Mouse (Mus musculus) heart, embryonic 12.5 days (tissue): ENCODE measurements at regions not wholly inside any gene's neighbourhood (a gene's known extent, or its start where the extent isn't known, plus 50 kb on each side); places are given as distances from the start of the nearest gene placed in this dataset.

Experiments used
- ATAC-seq: fragments of 200-750 bp; cut with Nextera tagmentation; 2 replicates; pipeline ENCODE4 v1.8.0; 2017; ENCODE audit warnings: moderate TSS enrichment, moderate library complexity; ENCODE audit not compliant: insufficient number of reproducible peaks, low FRiP score
- H3K27ac ChIP-seq: fragments of 300-500 bp; sonication (generic); 2 replicates; pipeline ENCODE4 v1.5.1; 2016; ENCODE audit warnings: mild to moderate bottlenecking, moderate library complexity; ENCODE audit not compliant: poor library complexity, severe bottlenecking
- H3K27me3 ChIP-seq: fragments of 300-500 bp; sonication (generic); replicated peaks from 2 replicates; pipeline ENCODE4 v1.6.1; 2016; ENCODE audit warnings: mild to moderate bottlenecking, moderate library complexity
- H3K36me3 ChIP-seq: fragments of 300-500 bp; sonication (generic); 2 replicates; pipeline ENCODE4 v1.6.1; 2016; ENCODE audit warnings: mild to moderate bottlenecking, moderate library complexity
- H3K4me1 ChIP-seq: fragments of 300-500 bp; sonication (generic); replicated peaks from 2 replicates; pipeline ENCODE4 v1.6.1; 2016; ENCODE audit warnings: mild to moderate bottlenecking
- H3K4me2 ChIP-seq: fragments of 300-500 bp; sonication (generic); 2 replicates; pipeline ENCODE4 v1.6.1; 2016; ENCODE audit warnings: mild to moderate bottlenecking, moderate library complexity
- H3K4me3 ChIP-seq: fragments of 300-500 bp; sonication (generic); 2 replicates; pipeline ENCODE4 v1.5.1; 2016; ENCODE audit warnings: mild to moderate bottlenecking
- H3K9ac ChIP-seq: fragments of 300-500 bp; sonication (generic); 2 replicates; pipeline ENCODE4 v1.6.1; 2016; ENCODE audit warnings: mild to moderate bottlenecking, moderate library complexity
- H3K9me3 ChIP-seq: fragments of 300-500 bp; sonication (generic); replicated peaks from 2 replicates; pipeline ENCODE4 v1.6.1; 2016; ENCODE audit warnings: mild to moderate bottlenecking, moderate library complexity
- WGBS: fragments of 180-500 bp; shearing (Covaris S2); methylation state at CpG from one replicate; pipeline ENCODE4 v1.1.7; 2016; 5-methylcytosine and 5-hydroxymethylcytosine counted together

DNA sequence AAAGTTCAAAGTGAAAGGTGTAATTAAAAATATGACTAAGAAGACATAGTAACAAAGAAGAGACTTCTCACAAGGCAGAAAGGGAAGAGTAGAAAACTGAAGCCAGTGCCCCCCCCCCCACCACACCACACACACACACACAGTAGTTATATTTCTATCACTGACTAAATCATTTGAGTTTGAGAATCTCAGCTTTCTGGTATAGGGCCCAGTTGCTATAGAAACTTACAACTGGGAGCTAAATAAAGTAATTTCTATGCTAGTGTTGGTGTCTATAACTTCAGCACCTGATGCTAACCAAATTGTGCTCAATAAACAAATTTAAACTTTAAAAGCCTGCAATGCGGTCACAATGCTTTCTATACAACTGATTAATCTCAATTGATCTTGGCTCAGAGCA, 153.4 kb upstream of the Speer2 start:
- no peaks in the 10 kb centered on the region for H3K36me3 ChIP-seq
- H3K9me3 ChIP-seq: no peaks in the 10 kb centered on the region
- 90% methylated on average over 1 of the region's 1 CpGs for WGBS
- no peak overlapping the region for H3K9ac ChIP-seq
- no peak overlapping the region for H3K4me2 ChIP-seq
- no peaks in the 10 kb centered on the region for H3K27me3 ChIP-seq
- no peak overlapping the region for H3K27ac ChIP-seq
- H3K4me1 ChIP-seq: no peaks in the 10 kb centered on the region
- no peak for ATAC-seq
- no peak overlapping the region for H3K4me3 ChIP-seq

DNA sequence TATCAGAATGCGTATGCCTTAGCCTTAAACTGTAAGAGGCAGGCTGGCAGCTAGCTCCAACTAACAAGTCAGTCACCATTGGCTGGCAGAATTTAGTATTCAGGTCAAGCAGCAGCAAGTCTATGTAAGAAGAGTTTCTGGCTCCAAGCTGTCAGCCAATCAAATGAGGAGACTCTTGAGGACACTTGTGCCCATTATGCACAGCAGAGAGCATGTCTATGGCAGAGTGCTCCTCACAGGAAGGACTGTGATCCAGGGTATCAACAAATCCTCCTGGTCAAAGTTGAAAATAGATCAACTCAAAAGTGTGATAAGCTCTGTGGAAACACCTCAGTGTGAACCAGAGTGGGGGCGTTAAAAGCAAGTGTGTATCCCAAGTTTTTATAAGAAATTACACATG, 156.0 kb upstream of the Speer2 start:
- Histone ChIP-seq H3K36me3 (no peaks in the 10 kb centered on the region), H3K27me3 (no peaks in the 10 kb centered on the region), H3K27ac (no peak overlapping the region), H3K4me1 (no peaks in the 10 kb centered on the region), H3K9me3 (no peaks in the 10 kb centered on the region), H3K4me3 (no peak overlapping the region), H3K9ac (no peak overlapping the region), H3K4me2 (no peak overlapping the region)
- no peak for ATAC-seq
- WGBS: 86% methylated on average over 2 of the region's 2 CpGs

DNA sequence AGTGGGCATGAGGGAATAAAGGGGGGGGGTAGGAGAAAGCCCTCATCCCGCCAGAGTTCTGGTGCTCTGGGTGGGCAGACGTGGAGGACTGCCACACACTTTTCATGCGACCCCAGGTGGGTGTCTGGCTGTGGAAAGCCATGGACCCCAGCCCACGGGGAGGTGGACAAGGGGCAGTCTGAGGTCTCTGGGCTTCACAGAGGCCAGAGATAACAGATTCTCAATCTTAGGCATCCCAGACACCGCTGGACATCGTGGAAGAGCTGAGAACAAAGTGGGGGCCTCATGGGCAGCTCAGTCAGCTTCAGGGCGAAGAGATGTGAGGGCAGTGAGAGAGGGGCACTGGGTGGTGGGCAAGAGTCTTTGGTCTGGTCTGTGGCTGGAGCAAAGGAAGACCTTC, 157.9 kb upstream of the Speer2 start:
- Histone ChIP-seq H3K27me3 (no peaks in the 10 kb centered on the region), H3K4me1 (no peaks in the 10 kb centered on the region), H3K27ac (no peak overlapping the region), H3K36me3 (no peaks in the 10 kb centered on the region), H3K9ac (no peak overlapping the region), H3K9me3 (no peaks in the 10 kb centered on the region), H3K4me3 (no peak overlapping the region), H3K4me2 (no peak overlapping the region)
- no peak for ATAC-seq
- WGBS: 77% methylated on average over 7 of the region's 7 CpGs

DNA sequence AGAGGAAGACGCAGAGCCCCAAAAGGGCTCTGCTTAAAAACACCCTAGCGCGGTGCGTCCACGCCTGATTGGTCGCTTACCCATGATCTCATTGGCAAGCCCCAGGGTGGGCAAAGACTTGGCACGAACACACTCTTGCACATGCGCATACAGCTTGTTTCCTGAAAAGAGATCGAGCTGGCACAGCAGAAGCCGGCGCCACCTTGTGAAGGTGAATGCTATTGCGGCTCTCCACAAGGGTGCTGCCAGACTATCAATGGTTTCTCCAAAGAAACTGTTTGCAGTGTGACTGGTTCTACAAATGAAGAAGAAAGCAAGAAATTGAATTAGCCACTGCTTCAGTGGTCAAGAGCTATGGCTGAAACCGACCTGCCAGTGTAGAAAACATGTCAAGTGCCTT, 165.1 kb upstream of the Speer2 start:
- no peaks in the 10 kb centered on the region for H3K36me3 ChIP-seq
- H3K9ac ChIP-seq: no peak overlapping the region
- H3K4me2 ChIP-seq: no peak overlapping the region
- H3K9me3 ChIP-seq: no peaks in the 10 kb centered on the region
- 76% methylated on average over 13 of the region's 13 CpGs for WGBS
- no peak for ATAC-seq
- H3K27ac ChIP-seq: no peak overlapping the region
- H3K27me3 ChIP-seq: no peaks in the 10 kb centered on the region
- no peaks in the 10 kb centered on the region for H3K4me1 ChIP-seq
- H3K4me3 ChIP-seq: no peak overlapping the region

DNA sequence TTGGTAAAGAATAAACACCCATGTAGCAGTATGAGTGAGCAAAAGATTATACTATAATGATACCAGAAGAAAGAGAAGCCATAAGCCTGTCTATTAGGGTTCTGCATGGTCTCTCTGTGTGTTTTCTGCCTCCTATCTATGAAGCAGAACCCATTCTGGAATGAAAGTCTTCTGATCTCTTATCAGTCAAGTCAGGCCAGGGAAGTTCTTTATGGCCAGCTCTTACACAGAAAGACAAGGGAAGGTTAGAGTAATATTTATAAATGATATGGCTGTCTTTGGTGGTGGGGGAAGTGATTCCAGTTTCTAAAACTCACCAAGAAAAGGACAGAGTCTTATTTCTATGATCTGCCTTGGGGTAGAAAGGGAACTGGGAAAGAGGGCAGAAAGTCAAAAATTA, 182.0 kb upstream of the Speer2 start:
- H3K4me2 ChIP-seq: no peak overlapping the region
- H3K9me3 ChIP-seq: no peaks in the 10 kb centered on the region
- no peak overlapping the region for H3K9ac ChIP-seq
- no peaks in the 10 kb centered on the region for H3K36me3 ChIP-seq
- H3K4me3 ChIP-seq: no peak overlapping the region
- H3K4me1 ChIP-seq: no peaks in the 10 kb centered on the region
- no peak for ATAC-seq
- H3K27me3 ChIP-seq: no peaks in the 10 kb centered on the region
- no peak overlapping the region for H3K27ac ChIP-seq

DNA sequence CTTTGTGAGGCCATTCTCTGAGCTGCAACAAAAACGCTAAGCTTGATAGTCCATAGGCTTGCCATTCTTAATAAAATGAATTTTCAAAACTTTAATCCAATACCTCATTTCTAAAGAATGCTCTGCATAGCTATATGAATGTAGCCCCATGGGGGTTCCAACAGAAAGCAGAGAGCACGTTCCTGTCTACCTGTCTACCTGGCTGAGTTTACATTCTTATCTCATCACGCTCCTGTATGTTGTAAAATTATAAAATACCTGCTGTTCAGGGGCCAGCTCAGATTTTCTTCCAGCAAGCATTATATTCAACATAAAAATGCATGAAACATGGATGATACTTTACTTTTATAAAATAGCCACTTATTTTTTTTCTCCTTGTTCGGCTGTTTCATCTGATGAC, 182.5 kb upstream of the Speer2 start:
- Histone ChIP-seq H3K4me1 (no peaks in the 10 kb centered on the region), H3K9me3 (no peaks in the 10 kb centered on the region), H3K36me3 (no peaks in the 10 kb centered on the region), H3K27ac (no peak overlapping the region), H3K4me3 (no peak overlapping the region), H3K4me2 (no peak overlapping the region), H3K9ac (no peak overlapping the region), H3K27me3 (no peaks in the 10 kb centered on the region)
- 66% methylated on average over 4 of the region's 4 CpGs for WGBS
- ATAC-seq: no peak

DNA sequence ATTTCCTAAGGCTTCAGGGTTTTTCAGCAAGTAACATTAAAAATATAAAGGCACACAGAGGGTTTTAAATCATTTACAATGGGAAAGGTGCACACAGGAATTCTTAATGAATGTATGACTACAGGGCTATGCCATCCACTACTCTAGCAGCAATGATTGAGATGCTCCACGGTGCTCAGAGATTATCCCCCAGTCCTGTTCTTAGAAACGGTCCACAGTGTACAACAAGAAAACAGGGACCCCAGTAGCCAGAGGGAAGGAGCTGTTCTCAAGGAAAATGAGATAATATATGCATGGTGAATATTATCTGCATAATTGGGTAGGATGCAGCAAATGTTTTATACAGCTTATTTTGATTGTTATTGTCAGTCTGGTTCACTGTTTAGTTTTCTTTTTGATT, 186.3 kb upstream of the Speer2 start:
- WGBS: 66% methylated on average over 2 of the region's 2 CpGs
- Histone ChIP-seq H3K9ac (no peak overlapping the region), H3K27ac (no peak overlapping the region), H3K4me3 (no peak overlapping the region), H3K36me3 (no peaks in the 10 kb centered on the region), H3K4me1 (no peaks in the 10 kb centered on the region), H3K4me2 (no peak overlapping the region), H3K27me3 (no peaks in the 10 kb centered on the region), H3K9me3 (no peaks in the 10 kb centered on the region)
- ATAC-seq: no peak

DNA sequence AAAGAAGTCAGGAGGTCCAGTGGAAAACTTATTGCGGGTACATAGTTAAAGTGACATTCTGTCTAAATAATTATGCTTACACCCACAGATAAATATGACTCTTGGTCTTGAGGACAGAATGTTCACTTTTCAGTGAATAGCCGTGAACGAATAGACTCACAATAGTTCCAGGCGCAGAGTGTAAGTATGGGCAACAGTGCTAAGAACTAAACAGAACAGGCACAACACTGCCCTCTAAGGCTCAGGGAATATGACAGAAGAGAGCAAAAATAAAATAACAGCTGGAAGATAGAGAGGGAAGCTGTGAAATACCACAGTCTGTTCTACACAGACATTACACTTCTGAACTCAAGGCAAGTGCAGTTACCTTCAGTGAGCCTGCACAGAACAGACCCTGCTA, 207.9 kb upstream of the Speer2 start:
- WGBS: 86% methylated on average over 4 of the region's 4 CpGs
- H3K27ac ChIP-seq: no peak overlapping the region

DNA sequence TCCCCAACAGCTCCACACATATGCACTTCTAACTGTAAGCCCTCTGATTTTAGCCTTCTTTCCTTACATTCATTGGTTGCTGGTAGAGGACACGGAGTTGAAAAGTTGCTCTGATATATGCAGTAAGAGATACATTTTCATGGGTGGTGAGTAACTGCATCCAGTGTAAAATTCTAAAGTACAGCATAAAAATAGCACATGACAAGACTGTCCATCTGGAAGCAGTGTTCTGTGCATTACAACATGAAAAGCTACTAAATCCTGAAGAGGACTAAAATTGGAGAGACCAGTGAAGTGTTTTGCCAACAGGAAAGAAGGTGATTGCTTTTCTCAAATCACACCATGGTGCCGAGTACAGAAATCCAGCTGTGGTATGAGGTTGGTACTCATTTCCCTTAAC, 210.2 kb upstream of the Speer2 start:
- WGBS: 77% methylated on average over 2 of the region's 2 CpGs

More for the DNA sequence above, 207.9 kb upstream of the Speer2 start:
- no peak overlapping the region for H3K4me3 ChIP-seq
- no peak for ATAC-seq
- no peak overlapping the region for H3K4me2 ChIP-seq
- H3K4me1 ChIP-seq: no peaks in the 10 kb centered on the region
- H3K36me3 ChIP-seq: no peaks in the 10 kb centered on the region
- H3K9ac ChIP-seq: no peak overlapping the region
- no peaks in the 10 kb centered on the region for H3K9me3 ChIP-seq
- H3K27me3 ChIP-seq: no peaks in the 10 kb centered on the region

DNA sequence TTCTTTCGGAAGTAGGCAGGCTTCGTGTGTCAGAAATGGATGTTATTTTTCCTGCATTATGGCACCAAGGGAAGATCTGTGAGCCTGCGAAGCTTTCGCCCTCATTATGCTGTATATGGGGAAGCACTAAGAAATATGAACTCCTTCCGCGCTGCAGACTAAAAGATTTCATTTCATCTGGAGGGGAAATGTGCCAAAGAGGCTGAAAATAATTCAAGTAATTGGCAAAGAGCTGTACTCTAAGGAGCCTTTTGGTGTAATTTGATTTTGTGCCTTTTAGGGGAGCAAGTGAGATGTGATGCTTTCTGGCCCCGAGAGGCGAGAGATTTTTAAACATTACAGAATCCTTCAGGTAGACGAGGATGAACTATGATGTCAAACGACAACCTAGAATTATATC, 216.0 kb upstream of the Speer2 start:
- H3K4me3 ChIP-seq: no peak overlapping the region
- H3K9ac ChIP-seq: no peak overlapping the region
- no peak overlapping the region for H3K4me2 ChIP-seq
- H3K9me3 ChIP-seq: no peaks in the 10 kb centered on the region
- ATAC-seq: no peak
- no peaks in the 10 kb centered on the region for H3K4me1 ChIP-seq
- WGBS: 86% methylated on average over 10 of the region's 10 CpGs
- H3K27me3 ChIP-seq: no peaks in the 10 kb centered on the region
- no peaks in the 10 kb centered on the region for H3K36me3 ChIP-seq
- no peak overlapping the region for H3K27ac ChIP-seq

More for the DNA sequence above, 210.2 kb upstream of the Speer2 start:
- H3K9ac ChIP-seq: no peak overlapping the region
- H3K4me3 ChIP-seq: no peak overlapping the region
- H3K27me3 ChIP-seq: no peaks in the 10 kb centered on the region
- H3K27ac ChIP-seq: no peak overlapping the region
- ATAC-seq: no peak
- H3K4me1 ChIP-seq: no peaks in the 10 kb centered on the region
- no peaks in the 10 kb centered on the region for H3K36me3 ChIP-seq
- H3K4me2 ChIP-seq: no peak overlapping the region
- H3K9me3 ChIP-seq: no peaks in the 10 kb centered on the region

DNA sequence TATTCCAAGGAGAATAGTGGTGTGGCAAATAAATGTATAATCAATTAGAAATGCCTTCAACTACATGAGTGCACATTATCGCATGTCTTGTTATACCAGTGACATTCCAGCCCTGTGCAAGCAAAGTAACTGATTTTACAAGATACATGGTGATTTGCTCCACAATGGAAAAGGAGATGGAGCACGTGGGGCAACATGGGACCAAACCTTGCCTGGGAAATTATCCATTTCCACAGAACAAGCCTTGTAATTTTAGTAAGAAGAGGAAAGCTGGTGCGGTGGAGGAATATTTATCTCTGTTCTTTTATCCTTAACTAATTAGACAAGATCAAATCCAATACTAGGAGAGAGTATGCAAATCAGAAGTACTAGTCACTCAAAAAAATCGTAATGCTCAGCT, 222.5 kb upstream of the Gbe1 start:
- no peak for ATAC-seq
- WGBS: 82% methylated on average over 4 of the region's 4 CpGs
- H3K27me3 ChIP-seq: no peaks in the 10 kb centered on the region

DNA sequence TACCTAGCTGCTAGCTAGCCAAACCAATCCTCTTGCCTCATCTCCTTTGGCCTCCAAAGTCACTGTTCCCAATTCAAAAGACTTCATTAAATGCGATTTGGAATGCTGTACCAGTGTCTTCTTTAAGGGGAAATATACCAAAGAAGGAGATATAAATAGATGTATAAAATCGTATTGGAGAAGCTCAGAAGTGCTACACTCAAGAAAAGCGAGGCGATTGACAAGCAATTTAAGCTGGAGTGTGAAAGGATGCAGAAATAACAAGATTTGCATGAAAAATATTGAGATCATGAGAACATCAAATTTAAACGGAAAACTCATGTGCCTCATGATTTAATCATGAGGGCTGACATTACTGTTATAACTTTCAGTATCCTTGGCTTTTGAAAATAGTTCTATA, 221.8 kb upstream of the Gbe1 start:
- Histone ChIP-seq H3K9ac (no peak overlapping the region), H3K9me3 (no peaks in the 10 kb centered on the region), H3K36me3 (no peaks in the 10 kb centered on the region), H3K4me3 (no peak overlapping the region), H3K4me2 (no peak overlapping the region), H3K27me3 (no peaks in the 10 kb centered on the region), H3K4me1 (no peaks in the 10 kb centered on the region), H3K27ac (no peak overlapping the region)
- no peak for ATAC-seq
- WGBS: 80% methylated on average over 5 of the region's 5 CpGs

More for the DNA sequence above, 222.5 kb upstream of the Gbe1 start:
- no peaks in the 10 kb centered on the region for H3K36me3 ChIP-seq
- H3K4me3 ChIP-seq: no peak overlapping the region
- no peak overlapping the region for H3K9ac ChIP-seq
- H3K27ac ChIP-seq: no peak overlapping the region
- no peak overlapping the region for H3K4me2 ChIP-seq
- no peaks in the 10 kb centered on the region for H3K9me3 ChIP-seq
- no peaks in the 10 kb centered on the region for H3K4me1 ChIP-seq
